Mouse (Mus musculus) embryonic facial prominence, embryonic 15.5 days (tissue): ENCODE results near the gene Pomp. TPM values are rescaled to one million over a fixed set of nuclear protein-coding genes. Genes with fewer than 3 reads are reported as not detected.

Experiments
- polyA plus RNA-seq: library from polyadenylated mRNA; unstranded; fragments of >200 nt; fragmentation: Nextera tagmentation; extraction: Ambion mirVana; gene quantifications from 2 replicates; pipeline ENCODE4 v1.2.1, GENCODE M21; 2015

The Pomp gene
- polyA plus RNA-seq, 1 experiment from 2014 or later = 431 TPM

Other genes starting within 250 kb of the Pomp start
- 10.3 and 12.9 TPM in 2 replicates for gene Flt1, start 134.4 kb upstream of the Pomp start, polyA plus RNA-seq
- gene Slc46a3, start 34.4 kb downstream of the Pomp start, polyA plus RNA-seq = 3.7 and 4.6 TPM in 2 replicates
- gene Mtus2, start 96.9 kb downstream of the Pomp start, polyA plus RNA-seq = 4.5 and 4.9 TPM in 2 replicates